Mouse (Mus musculus) ES-E14 (cell line): ENCODE data around the gene Gm20390. TPM values are rescaled to one million over a fixed set of nuclear protein-coding genes. Genes with fewer than 3 reads are reported as not detected.
"Not testable (repeated sequence)": the region's sequence is repeated elsewhere in the genome, so short reads cannot be mapped to it uniquely, and the experiment has no call there.

Source experiments
- DNase-seq: peaks from one replicate; pipeline ENCODE4 v3.0.0-alpha.2; 2013; ENCODE audit warnings: low read depth, low spot score
- H3K27ac ChIP-seq: 2 replicates; pipeline ENCODE4 v1.5.1; 2012; ENCODE audit warnings: low read depth, mild to moderate bottlenecking, low read length, moderate library complexity, mixed read lengths; ENCODE audit not compliant: poor library complexity, insufficient read depth, severe bottlenecking
- H3K36me3 ChIP-seq: 2 replicates; pipeline ENCODE4 v1.6.1; 2012; ENCODE audit warnings: mild to moderate bottlenecking, low read length, moderate library complexity, mixed read lengths; ENCODE audit not compliant: control insufficient read depth, poor library complexity, insufficient read depth, severe bottlenecking
- H3K4me1 ChIP-seq, 2 experiments: fragments of 150-350 bp in 1 of 2; sonication (generic) in 1 of 2; 2 replicates each; pipeline ENCODE4 v1.6.1; 2012; ENCODE audit warnings: low read length in 2 of 2, mild to moderate bottlenecking in 1 of 2, mixed read lengths in 1 of 2; ENCODE audit not compliant: control insufficient read depth in 2 of 2, insufficient read depth in 2 of 2, poor library complexity in 1 of 2
- H3K4me3 ChIP-seq, 2 experiments: fragments of 150-350 bp in 1 of 2; sonication (generic) in 1 of 2; 2 replicates each; pipeline ENCODE4 v1.5.1; 2012; ENCODE audit warnings: low read length in 2 of 2, low read depth in 1 of 2, mild to moderate bottlenecking in 1 of 2, mixed read lengths in 1 of 2; ENCODE audit not compliant: insufficient read depth in 1 of 2, poor library complexity in 1 of 2, severe bottlenecking in 1 of 2
- H3K9ac ChIP-seq: 2 replicates; pipeline ENCODE4 v1.6.1; 2012; ENCODE audit warnings: low read depth, mild to moderate bottlenecking, low read length, mixed read lengths; ENCODE audit not compliant: poor library complexity, insufficient read depth, severe bottlenecking
- H3K9me3 ChIP-seq: fragments of 150-350 bp; sonication (generic); 2 replicates; pipeline ENCODE4 v1.6.1; 2012; ENCODE audit warnings: low read depth, mild to moderate bottlenecking, low read length; ENCODE audit not compliant: control insufficient read depth, insufficient read depth
- CHD2 ChIP-seq: IDR thresholded peaks from 2 replicates; pipeline ENCODE4 v1.6.1; 2014; ENCODE audit warnings: mild to moderate bottlenecking, low read depth, low read length, inconsistent platforms
- HCFC1 ChIP-seq: IDR thresholded peaks from 2 replicates; pipeline ENCODE4 v1.6.1; 2012; ENCODE audit warnings: low read length, inconsistent platforms, borderline replicate concordance; ENCODE audit not compliant: insufficient read depth
- MAFK ChIP-seq: IDR thresholded peaks from 2 replicates; pipeline ENCODE4 v1.6.1; 2014; ENCODE audit warnings: mild to moderate bottlenecking, low read depth, low read length, inconsistent platforms; ENCODE audit not compliant: insufficient read depth
- ZC3H11A ChIP-seq: IDR thresholded peaks from 2 replicates; pipeline ENCODE4 v1.6.1; 2012; ENCODE audit warnings: low read depth, mild to moderate bottlenecking, inconsistent platforms, low read length, borderline replicate concordance
- ZNF384 ChIP-seq: IDR thresholded peaks from 2 replicates; pipeline ENCODE4 v1.6.1; 2012; ENCODE audit warnings: low read depth, low read length, inconsistent platforms
- in situ Hi-C, 2 experiments: fragments of 600-800 bp; cut with MboI; formaldehyde crosslinking; loops; one replicate each; pipeline ENCODE4 v1.15.1; 2025; ENCODE audit warnings: low sequenced_read_pairs in 2 of 2, inconsistent platforms in 1 of 2; ENCODE audit not compliant: unreplicated experiment in 2 of 2
- total RNA-seq: library from RNA; depleted of rRNA; stranded (reverse); fragments of 300-350 nt; gene quantifications from 2 replicates; pipeline ENCODE4 v1.2.3, GENCODE M21; 2012

Gm20390 gene
- total RNA-seq, 1 experiment, result 419 TPM

DNA sequence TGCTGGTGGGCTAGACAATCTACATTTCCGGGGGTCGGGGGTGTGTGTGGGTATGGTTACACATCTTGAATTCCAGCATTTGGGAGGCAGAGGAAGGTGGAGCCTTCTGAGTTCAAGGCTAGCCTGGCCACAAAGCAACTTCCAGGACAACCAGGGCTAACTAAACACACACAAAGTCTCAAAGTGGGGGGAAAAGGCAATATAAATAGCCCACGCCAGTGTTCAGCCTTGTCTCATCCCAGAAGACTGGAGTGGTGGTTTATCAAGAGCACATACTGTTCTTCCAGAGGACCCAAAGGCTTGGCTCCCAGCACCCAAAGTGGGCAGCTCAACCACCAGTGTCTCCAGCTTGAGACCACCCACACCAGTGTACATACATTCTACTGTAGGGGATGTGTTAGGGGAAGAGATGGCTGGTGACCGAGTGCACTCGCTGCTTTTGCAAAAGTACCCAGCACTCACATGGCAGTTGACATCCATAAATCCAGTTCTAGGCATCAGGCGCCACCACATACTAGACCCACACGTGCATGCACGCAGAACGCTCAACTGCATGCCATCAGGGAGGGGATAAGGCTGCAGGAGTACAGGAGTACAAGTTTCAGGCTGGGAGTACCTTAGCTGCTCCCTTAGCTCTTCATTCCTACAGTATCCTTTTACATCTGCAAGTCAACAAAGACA is 19.1 kb downstream of the Gm20390 start:
- no peak overlapping the region for H3K9ac ChIP-seq
- in situ Hi-C loops, result no loop called here
- H3K36me3 ChIP-seq, result peaks cover 43% of the 10 kb centered on the region
- H3K4me1 ChIP-seq, result peaks cover 0 to 5% of the 10 kb centered on the region in 2 experiments; a peak in 3 of 4 replicates
- H3K9me3 ChIP-seq, result no peaks in the 10 kb centered on the region
- no peak for DNase-seq
- no peak overlapping the region for H3K27ac ChIP-seq
- no peak overlapping the region for H3K4me3 ChIP-seq
- TF ChIP-seq ZC3H11A (no peak), MAFK (no peak), HCFC1 (no peak), CHD2 (no peak), ZNF384 (no peak)

DNA sequence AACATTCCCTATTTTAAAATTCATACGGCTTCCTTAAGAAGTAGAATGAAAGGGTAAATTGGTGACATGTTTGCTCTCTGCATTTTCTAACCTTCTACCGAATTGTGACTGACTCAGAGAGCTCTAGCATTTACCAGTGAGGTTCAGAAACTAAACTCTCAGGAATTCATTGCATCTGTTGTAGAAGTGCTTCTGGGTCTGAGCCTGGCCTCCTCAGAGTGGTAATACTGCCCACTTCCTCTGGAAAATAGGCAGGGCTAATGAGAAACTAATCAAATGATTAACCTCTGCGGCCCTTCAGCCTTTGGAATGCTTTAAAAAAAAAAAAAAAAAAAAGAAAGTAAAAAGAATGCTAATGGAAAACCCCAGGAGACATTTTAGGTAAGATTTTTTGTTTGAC is 23.1 kb downstream of the Gm20390 start:
- in situ Hi-C loops, result no loop called here
- Histone ChIP-seq H3K27ac (no peak overlapping the region), H3K4me1 (no peaks in the 10 kb centered on the region), H3K36me3 (peaks cover 17% of the 10 kb centered on the region), H3K9me3 (no peaks in the 10 kb centered on the region), H3K9ac (no peak overlapping the region), H3K4me3 (no peak overlapping the region)
- DNase-seq, result no peak
- TF ChIP-seq MAFK (no peak), HCFC1 (no peak), ZNF384 (no peak), ZC3H11A (no peak), CHD2 (no peak)

DNA sequence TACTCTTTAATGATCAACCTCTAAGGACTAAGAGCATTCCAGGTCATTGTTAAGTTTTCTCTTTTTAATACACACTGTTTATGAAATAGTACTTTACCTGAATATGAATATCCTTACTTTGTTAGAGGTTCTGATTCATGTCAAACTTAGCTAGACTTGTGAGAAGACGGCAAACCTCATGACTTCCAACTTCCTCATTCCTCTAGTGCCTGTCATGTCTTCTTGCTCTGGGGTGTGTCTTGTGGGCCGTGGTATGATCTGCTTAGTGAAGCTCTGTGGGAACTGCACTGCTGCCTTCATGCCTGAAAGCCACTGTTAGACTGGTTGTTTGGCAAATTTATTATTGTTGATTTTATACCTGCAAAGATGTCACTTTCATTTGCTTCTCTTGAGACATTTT is 27.2 kb downstream of the Gm20390 start:
- no peak overlapping the region for H3K4me3 ChIP-seq
- no peak overlapping the region for H3K27ac ChIP-seq
- H3K9me3 ChIP-seq, result no peaks in the 10 kb centered on the region
- TF ChIP-seq CHD2, result no peak
- TF ChIP-seq HCFC1, result no peak
- TF ChIP-seq ZNF384, result no peak
- TF ChIP-seq ZC3H11A, result no peak
- no peak for TF ChIP-seq MAFK
- in situ Hi-C loops, result no loop called here
- no peak overlapping the region for H3K9ac ChIP-seq
- H3K36me3 ChIP-seq, result peaks cover 10% of the 10 kb centered on the region
- no peak for DNase-seq
- no peaks in the 10 kb centered on the region for H3K4me1 ChIP-seq

DNA sequence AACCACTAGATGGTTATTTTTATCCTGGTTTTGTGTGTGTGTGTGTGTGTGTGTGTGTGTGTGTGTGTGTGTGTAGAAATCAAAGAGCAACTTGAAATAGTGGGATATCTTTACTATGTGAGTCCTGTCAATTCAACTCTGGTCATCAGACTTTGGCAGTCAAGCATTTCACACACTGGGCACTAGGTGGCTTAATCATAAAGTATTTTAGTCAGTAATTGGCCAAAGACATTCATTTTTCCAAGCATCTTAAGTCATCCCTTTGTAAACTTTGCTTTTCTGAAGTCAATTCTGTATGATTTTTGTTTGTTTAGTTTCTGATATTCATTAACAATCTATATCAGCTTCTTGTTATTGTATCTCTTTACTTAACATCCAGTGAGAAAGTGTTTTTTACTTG is 39.0 kb downstream of the Gm20390 start:
- in situ Hi-C loops, result no loop called here
- H3K4me3 ChIP-seq, result no peak overlapping the region
- no peak for DNase-seq
- no peak overlapping the region for H3K27ac ChIP-seq
- no peak for TF ChIP-seq CHD2
- no peak for TF ChIP-seq ZC3H11A
- no peak for TF ChIP-seq ZNF384
- TF ChIP-seq HCFC1, result no peak
- TF ChIP-seq MAFK, result no peak
- peaks cover 14% of the 10 kb centered on the region for H3K36me3 ChIP-seq
- H3K4me1 ChIP-seq, result no peaks in the 10 kb centered on the region
- H3K9me3 ChIP-seq, result no peaks in the 10 kb centered on the region
- H3K9ac ChIP-seq, result no peak overlapping the region

DNA sequence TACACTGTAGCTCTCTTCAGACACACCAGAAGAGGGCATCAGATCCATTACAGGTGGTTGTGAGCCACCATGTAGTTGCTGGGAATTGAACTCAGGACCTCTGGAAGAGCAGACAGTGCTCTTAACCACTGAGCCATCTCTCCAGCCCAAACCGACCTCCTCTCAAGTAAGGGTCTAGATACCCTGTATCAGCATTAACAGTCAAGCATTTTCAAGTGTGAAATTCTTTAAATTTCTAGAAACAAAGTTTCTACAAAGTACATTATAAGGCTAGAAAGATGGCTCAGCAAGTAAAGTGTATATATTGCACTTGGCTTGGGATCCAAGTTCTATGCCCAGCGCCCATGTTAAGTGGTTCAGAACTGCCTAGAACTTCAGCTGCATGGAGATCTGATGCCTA is 53.1 kb downstream of the Gm20390 start:
- H3K9ac ChIP-seq, H3K9me3 ChIP-seq, DNase-seq, H3K27ac ChIP-seq, in situ Hi-C loops, H3K4me3 ChIP-seq, H3K4me1 ChIP-seq: not testable (repeated sequence)
- H3K36me3 ChIP-seq, result peaks cover 15% of the 10 kb centered on the region
